Mouse (Mus musculus) hindbrain, embryonic 11.5 days (tissue): ENCODE measurements at regions not wholly inside any gene's neighbourhood (a gene's known extent, or its start where the extent isn't known, plus 50 kb on each side); places are given as distances from the start of the nearest gene placed in this dataset.

Experiments
- ATAC-seq: fragments of 200-750 bp; cut with Nextera tagmentation; 2 replicates; pipeline ENCODE4 v1.8.0; 2017; ENCODE audit warnings: mild to moderate bottlenecking, moderate TSS enrichment, moderate library complexity; ENCODE audit not compliant: low FRiP score
- DNase-seq: peaks from one replicate; pipeline ENCODE4 v3.0.0-alpha.2; 2015; ENCODE audit warnings: low spot score
- H3K27ac ChIP-seq: fragments of 300-500 bp; sonication (generic); 2 replicates; pipeline ENCODE4 v1.5.1; 2014; ENCODE audit warnings: mild to moderate bottlenecking, low read depth, low read length
- H3K27me3 ChIP-seq: fragments of 300-500 bp; sonication (generic); 2 replicates; pipeline ENCODE4 v1.6.1; 2014; ENCODE audit warnings: mild to moderate bottlenecking, low read length, moderate library complexity, mixed read lengths; ENCODE audit not compliant: control insufficient read depth, insufficient read depth
- H3K36me3 ChIP-seq: fragments of 300-500 bp; sonication (generic); 2 replicates; pipeline ENCODE4 v1.6.1; 2014; ENCODE audit warnings: mild to moderate bottlenecking, low read length, moderate library complexity, mixed read lengths; ENCODE audit not compliant: control insufficient read depth, insufficient read depth
- H3K4me1 ChIP-seq: fragments of 300-500 bp; sonication (generic); replicated peaks from 2 replicates; pipeline ENCODE4 v1.6.1; 2014; ENCODE audit warnings: low read length, mixed read lengths; ENCODE audit not compliant: control insufficient read depth, insufficient read depth
- H3K4me2 ChIP-seq: fragments of 300-500 bp; sonication (generic); replicated peaks from 2 replicates; pipeline ENCODE4 v1.6.1; 2014; ENCODE audit warnings: mild to moderate bottlenecking, low read depth, low read length
- H3K4me3 ChIP-seq: fragments of 300-500 bp; sonication (generic); 2 replicates; pipeline ENCODE4 v1.5.1; 2014; ENCODE audit warnings: low read depth, low read length
- H3K9ac ChIP-seq: fragments of 300-500 bp; sonication (generic); 2 replicates; pipeline ENCODE4 v1.6.1; 2014; ENCODE audit warnings: low read depth, low read length
- H3K9me3 ChIP-seq: fragments of 300-500 bp; sonication (generic); 2 replicates; pipeline ENCODE4 v1.6.1; 2016; ENCODE audit warnings: low read length; ENCODE audit not compliant: control insufficient read depth
- WGBS: fragments of 180-500 bp; shearing (Covaris S2); extraction: QIAGEN DNeasy Blood & Tissue Kit; methylation state at CpG from one replicate; pipeline ENCODE4 v1.1.7; 2014; 5-methylcytosine and 5-hydroxymethylcytosine counted together

DNA sequence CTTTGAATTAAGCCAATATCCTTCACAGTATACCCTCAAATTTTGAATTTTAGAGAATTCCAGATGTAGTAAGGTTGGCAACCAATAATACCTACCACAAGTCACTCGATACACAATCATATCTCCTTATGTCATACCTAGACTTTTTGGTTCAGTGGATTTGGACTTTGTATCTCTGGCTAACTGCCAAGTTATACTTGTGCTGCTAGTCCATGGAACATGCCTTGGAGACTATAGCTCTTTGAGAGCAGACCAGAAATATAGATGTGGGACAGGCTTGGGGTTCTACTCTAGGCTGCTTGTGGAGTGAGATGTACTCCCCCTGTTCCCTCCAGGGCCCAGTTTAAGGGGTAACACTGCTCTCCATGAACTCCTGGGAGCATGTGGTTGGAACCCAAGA is 814.5 kb upstream of the Lrrc6 start:
- H3K27me3 ChIP-seq = no peaks in the 10 kb centered on the region
- DNase-seq = no peak
- ATAC-seq = no peak
- no peak overlapping the region for H3K4me2 ChIP-seq
- no peak overlapping the region for H3K9ac ChIP-seq
- no peaks in the 10 kb centered on the region for H3K4me1 ChIP-seq
- H3K36me3 ChIP-seq = no peaks in the 10 kb centered on the region
- H3K27ac ChIP-seq = no peak overlapping the region
- 95% methylated on average over 1 of the region's 1 CpGs for WGBS
- H3K9me3 ChIP-seq = no peaks in the 10 kb centered on the region
- no peak overlapping the region for H3K4me3 ChIP-seq

DNA sequence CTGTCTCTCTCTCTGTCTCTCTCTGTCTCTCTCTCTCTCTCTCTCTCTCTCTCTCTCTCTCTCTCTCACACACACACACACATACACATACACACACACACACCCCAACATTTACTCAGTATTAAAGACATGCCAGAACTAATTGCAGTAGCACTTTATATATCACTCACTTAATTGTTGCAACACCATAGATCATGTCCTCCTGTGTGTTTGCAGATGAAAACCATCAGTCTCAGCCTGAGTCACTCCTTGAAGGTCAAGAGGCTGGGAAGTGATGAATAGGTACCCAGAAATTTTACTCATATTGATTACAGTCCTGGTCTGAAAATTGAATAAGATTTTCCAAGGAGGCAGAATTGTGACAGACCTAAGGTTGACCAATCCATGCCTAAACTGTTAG is 812.9 kb upstream of the Lrrc6 start:
- Histone ChIP-seq H3K4me1 (no peaks in the 10 kb centered on the region), H3K27me3 (no peaks in the 10 kb centered on the region), H3K27ac (no peak overlapping the region), H3K9ac (no peak overlapping the region), H3K4me3 (no peak overlapping the region), H3K9me3 (no peaks in the 10 kb centered on the region), H3K4me2 (no peak overlapping the region), H3K36me3 (no peaks in the 10 kb centered on the region)
- ATAC-seq (no peak), DNase-seq (no peak)

- ATAC-seq = no peak
These were observed 805.0 kb upstream of the Lrrc6 start for GRCm38 (mm10) chr15:67305681-67306080.

DNA sequence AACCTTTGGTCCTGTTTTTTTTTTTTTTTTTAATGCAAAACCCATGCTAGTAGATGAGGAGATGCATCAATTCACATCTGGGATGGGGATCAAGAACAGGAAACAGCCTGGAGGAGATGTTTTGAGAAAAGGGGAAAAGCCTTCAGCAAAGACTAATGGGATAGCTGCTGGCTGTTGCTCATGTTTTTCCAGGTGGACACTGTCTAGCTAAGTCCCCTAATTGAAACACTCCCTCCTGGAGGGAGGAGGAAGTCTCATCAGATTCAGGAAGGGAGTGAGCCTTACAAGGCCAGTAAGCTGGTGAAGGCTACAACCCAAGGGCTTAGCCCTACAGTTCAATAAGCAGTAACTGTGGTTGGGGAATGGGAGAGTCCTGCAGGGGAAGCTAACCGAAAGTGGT is 803.1 kb upstream of the Lrrc6 start:
- Histone ChIP-seq H3K27ac (no peak overlapping the region), H3K4me3 (no peak overlapping the region), H3K9ac (no peak overlapping the region), H3K36me3 (no peaks in the 10 kb centered on the region), H3K9me3 (no peaks in the 10 kb centered on the region), H3K4me2 (no peak overlapping the region), H3K27me3 (no peaks in the 10 kb centered on the region), H3K4me1 (no peaks in the 10 kb centered on the region)
- WGBS = 69% methylated on average over 1 of the region's 1 CpGs
- ATAC-seq (no peak), DNase-seq (no peak)

More at GRCm38 (mm10) chr15:67305681-67306080, 805.0 kb upstream of the Lrrc6 start:
- no peaks in the 10 kb centered on the region for H3K9me3 ChIP-seq
- no peak overlapping the region for H3K27ac ChIP-seq
- no peaks in the 10 kb centered on the region for H3K36me3 ChIP-seq
- H3K9ac ChIP-seq = no peak overlapping the region
- no peaks in the 10 kb centered on the region for H3K27me3 ChIP-seq
- no peak for DNase-seq
- WGBS = 73% methylated on average over 1 of the region's 1 CpGs
- H3K4me1 ChIP-seq = no peaks in the 10 kb centered on the region
- H3K4me2 ChIP-seq = no peak overlapping the region
- H3K4me3 ChIP-seq = no peak overlapping the region

DNA sequence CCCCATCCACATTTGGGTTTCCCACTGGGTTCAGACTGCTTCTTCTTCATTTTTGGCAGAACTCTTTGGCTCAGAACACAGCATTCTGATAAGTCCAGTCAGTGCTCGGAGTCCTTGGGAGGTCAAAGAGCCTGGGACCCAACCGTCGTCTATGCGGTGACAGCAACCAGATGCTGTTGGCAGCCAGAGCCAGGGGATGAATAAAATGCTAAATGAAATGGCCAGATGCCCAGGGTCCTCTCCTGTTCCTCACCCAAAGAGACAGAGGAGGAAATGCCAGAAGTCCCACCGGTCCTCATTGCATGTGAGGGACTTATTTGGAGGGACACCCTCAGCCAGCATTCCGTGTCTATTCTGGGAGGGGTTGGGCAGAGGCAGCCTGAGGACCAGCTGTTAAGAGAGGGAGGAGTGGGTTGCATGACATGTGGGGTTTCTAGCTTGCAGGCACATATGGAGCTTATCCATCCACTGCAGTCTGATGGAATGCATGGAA is 801.2 kb upstream of the Lrrc6 start:
- no peak overlapping the region for H3K27ac ChIP-seq
- H3K36me3 ChIP-seq = no peaks in the 10 kb centered on the region
- 71% methylated on average over 6 of the region's 6 CpGs for WGBS
- no peaks in the 10 kb centered on the region for H3K9me3 ChIP-seq
- no peak overlapping the region for H3K4me3 ChIP-seq
- H3K4me1 ChIP-seq = no peaks in the 10 kb centered on the region
- no peaks in the 10 kb centered on the region for H3K27me3 ChIP-seq
- H3K4me2 ChIP-seq = no peak overlapping the region
- H3K9ac ChIP-seq = no peak overlapping the region
- DNase-seq (no peak), ATAC-seq (no peak)

DNA sequence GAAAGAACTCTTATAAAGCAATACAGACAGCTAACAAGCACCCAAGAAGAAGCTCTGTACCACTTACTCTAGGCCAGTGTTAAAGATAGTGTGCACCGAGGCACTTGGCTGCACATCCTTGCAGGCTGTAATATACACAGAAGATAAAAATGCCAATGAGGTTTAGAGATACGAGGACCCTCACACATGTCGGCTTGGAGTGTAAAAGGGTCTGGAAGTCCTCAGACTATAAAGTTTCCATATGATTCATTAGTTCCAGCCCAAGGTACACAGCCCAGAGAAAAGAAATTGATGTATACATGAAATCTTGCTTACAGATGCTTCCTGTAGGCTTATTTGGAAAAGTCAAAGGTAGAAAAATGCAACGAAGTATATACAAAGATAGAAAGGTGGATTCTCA is 800.3 kb upstream of the Lrrc6 start:
- H3K4me2 ChIP-seq = no peak overlapping the region
- no peaks in the 10 kb centered on the region for H3K36me3 ChIP-seq
- DNase-seq (no peak), ATAC-seq (no peak)
- no peak overlapping the region for H3K4me3 ChIP-seq
- no peak overlapping the region for H3K27ac ChIP-seq
- H3K9ac ChIP-seq = no peak overlapping the region
- H3K9me3 ChIP-seq = no peaks in the 10 kb centered on the region
- H3K27me3 ChIP-seq = no peaks in the 10 kb centered on the region
- 86% methylated on average over 4 of the region's 4 CpGs for WGBS
- H3K4me1 ChIP-seq = no peaks in the 10 kb centered on the region

- H3K9me3 ChIP-seq = no peaks in the 10 kb centered on the region
- ATAC-seq (no peak), DNase-seq (no peak)
- H3K4me2 ChIP-seq = no peak overlapping the region
- H3K4me3 ChIP-seq = no peak overlapping the region
- no peaks in the 10 kb centered on the region for H3K36me3 ChIP-seq
- no peak overlapping the region for H3K9ac ChIP-seq
- no peaks in the 10 kb centered on the region for H3K27me3 ChIP-seq
- H3K4me1 ChIP-seq = no peaks in the 10 kb centered on the region
- H3K27ac ChIP-seq = no peak overlapping the region
- 91% methylated on average over 1 of the region's 1 CpGs for WGBS
These were observed 794.1 kb upstream of the Lrrc6 start for GRCm38 (mm10) chr15:67294797-67295196.

- H3K4me2 ChIP-seq = no peak overlapping the region
- H3K27ac ChIP-seq = no peak overlapping the region
- no peak for DNase-seq
- H3K4me3 ChIP-seq = no peak overlapping the region
- H3K36me3 ChIP-seq = no peaks in the 10 kb centered on the region
- H3K4me1 ChIP-seq = no peaks in the 10 kb centered on the region
- no peak for ATAC-seq
- no peaks in the 10 kb centered on the region for H3K27me3 ChIP-seq
- WGBS = 72% methylated on average over 4 of the region's 4 CpGs
- no peak overlapping the region for H3K9ac ChIP-seq
- no peaks in the 10 kb centered on the region for H3K9me3 ChIP-seq
These were observed 789.0 kb upstream of the Lrrc6 start for GRCm38 (mm10) chr15:67289749-67290148.

DNA sequence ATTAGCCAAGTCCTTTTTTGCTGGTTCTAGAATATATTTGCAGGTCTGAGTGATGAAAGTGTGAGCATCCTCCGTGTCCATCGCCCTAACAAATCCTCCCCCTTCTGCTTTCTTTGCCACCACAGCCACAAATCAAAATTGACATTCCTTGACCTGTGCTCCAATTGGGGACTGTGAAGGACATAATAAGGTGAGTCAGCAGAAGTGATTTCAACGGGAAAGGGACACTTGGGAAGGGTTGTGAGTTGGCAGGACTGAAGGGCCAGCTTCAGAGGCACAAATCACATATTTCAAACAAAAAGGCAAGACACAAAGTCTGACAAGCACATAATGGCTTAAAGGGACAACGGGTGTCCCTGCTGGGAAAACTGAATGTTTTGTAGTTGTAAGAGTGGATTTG is 784.2 kb upstream of the Lrrc6 start:
- DNase-seq (no peak), ATAC-seq (no peak)
- H3K4me2 ChIP-seq = no peak overlapping the region
- no peaks in the 10 kb centered on the region for H3K27me3 ChIP-seq
- H3K4me3 ChIP-seq = no peak overlapping the region
- H3K9me3 ChIP-seq = no peaks in the 10 kb centered on the region
- no peaks in the 10 kb centered on the region for H3K4me1 ChIP-seq
- H3K36me3 ChIP-seq = no peaks in the 10 kb centered on the region
- H3K27ac ChIP-seq = no peak overlapping the region
- WGBS = 47% methylated on average over 4 of the region's 4 CpGs
- no peak overlapping the region for H3K9ac ChIP-seq
